ENCODE assay signal across 20 mouse cellular contexts in genomic region chr5:102439119-102439877, GRCm38 (mm10). TPM values are rescaled to one million over a fixed set of nuclear protein-coding genes. Genes with fewer than 3 reads are reported as not detected.
DNase-seq lines count a peak whose midpoint lies in the region; TF ChIP-seq lines count a peak whose summit lies in the region.
"Had no signal": no experiment of that assay in that cellular context is flagged by ENCODE, and none has a peak within 500 bp of the region (broad histone marks: within the 10 kb centered on the region; RNA-seq: fewer than 3 reads in every experiment).

No protein-coding gene starts in this region.

- H3K27ac ChIP-seq in left cerebral cortex, adult 2 months: no peak overlapping the region
- H3K27ac ChIP-seq in kidney, adult 2 months (ENCODE audit: insufficient read depth, low read depth, low read length): no peak overlapping the region
- H3K27ac ChIP-seq: forebrain, embryonic 13.5 days; layer of hippocampus, adult 2 months; limb, embryonic 10.5 days; liver, embryonic 12.5 days; midbrain, embryonic 12.5 days had no signal

- H3K27me3 ChIP-seq in kidney, adult 2 months (replicated peaks; ENCODE audit: control insufficient read depth, insufficient read depth, low read length): no peaks in the 10 kb centered on the region
- H3K27me3 ChIP-seq: forebrain, embryonic 13.5 days; heart, embryonic 12.5 days; liver, embryonic 12.5 days; midbrain, embryonic 12.5 days had no signal

- H3K36me3 ChIP-seq in kidney, adult 2 months (ENCODE audit: control insufficient read depth, insufficient read depth, low read length): no peaks in the 10 kb centered on the region
- H3K36me3 ChIP-seq: heart, embryonic 12.5 days; limb, embryonic 10.5 days; liver, embryonic 12.5 days; midbrain, embryonic 12.5 days had no signal

- TF ChIP-seq POLR2A in kidney, adult 2 months (IDR thresholded peaks at IDR 0.05; ENCODE audit: low read depth, low read length): no peak

- no peaks in the 10 kb centered on the region for H3K4me1 ChIP-seq in kidney, adult 2 months (ENCODE audit: control insufficient read depth, insufficient read depth, low read length)
- H3K4me1 ChIP-seq: heart, embryonic 12.5 days; liver, embryonic 12.5 days; midbrain, embryonic 12.5 days had no signal

- TF ChIP-seq CTCF in left cerebral cortex, adult 2 months (IDR thresholded peaks at IDR 0.05): no peak
- TF ChIP-seq CTCF in kidney, adult 2 months (conservative IDR thresholded peaks at IDR 0.05; ENCODE audit: insufficient read depth, insufficient read length, low read depth, low read length): no peak

- intact Hi-C loops in left cerebral cortex, adult 2 months (cut with DNase I): no loop called here

- no peak overlapping the region for H3K4me3 ChIP-seq in left cerebral cortex, adult 2 months
- H3K4me3 ChIP-seq in kidney, adult 2 months (ENCODE audit: insufficient read depth, low read depth, low read length): no peak overlapping the region
- H3K4me3 ChIP-seq: forebrain, embryonic 13.5 days; heart, embryonic 12.5 days; layer of hippocampus, adult 2 months; limb, embryonic 10.5 days; liver, embryonic 12.5 days; midbrain, embryonic 12.5 days; myocyte had no signal

- 84% methylated on average over 9 of the region's 9 CpGs for WGBS in kidney, adult 2 months

- peak; percentile 9 for DNase-seq in left cerebral cortex, adult 11 months (ENCODE audit: low spot score)
- DNase-seq in left cerebral cortex, adult 2 months (ENCODE audit: extremely low spot score in 1 of 2, low spot score in 2 of 2): no peak
- peak; percentile 33 for DNase-seq in brain, adult 2 months (ENCODE audit: low read depth, low spot score)
- DNase-seq in frontal cortex, postnatal 36 days (ENCODE audit: low spot score in 2 of 2): peak; percentile 10 to 49
- DNase-seq in right cerebral cortex, postnatal 25 days: peak; percentile 15
- DNase-seq in kidney, adult 2 months: no peak
- DNase-seq in urinary bladder, postnatal 10 days (ENCODE audit: low spot score): no peak
- DNase-seq: cerebellum, adult 11 months; cerebellum, postnatal 25 days; gastrocnemius, postnatal 36 days; heart, postnatal 36 days; lung, postnatal 36 days; thymus, postnatal 25 days had no signal

RNA-seq across cellular contexts. Expression of gene Arhgap24, which starts 41.9 kb away (rescaled TPM):
- 1 to 10 TPM; 5.9 to 6.1 TPM for total RNA-seq in left cerebral cortex, adult 2 months (2021)
- polyA plus RNA-seq in kidney, adult 2 months (2012; rRNA removed): 132 and 152 TPM in 2 replicates

Comparison
In these comparisons a context has a peak if more than half of its experiments do, and no peak if none do; other contexts are left out.
1. DNase-seq: peak in left cerebral cortex, adult 11 months (single experiment), brain, adult 2 months (single experiment), frontal cortex, postnatal 36 days (2 of 2) and right cerebral cortex, postnatal 25 days (single experiment); none in left cerebral cortex, adult 2 months (0 of 2), kidney, adult 2 months (single experiment) and urinary bladder, postnatal 10 days (single experiment).